Mouse (Mus musculus): Measurements from ENCODE around the gene Fam72a.

Fam72a gene

DNA sequence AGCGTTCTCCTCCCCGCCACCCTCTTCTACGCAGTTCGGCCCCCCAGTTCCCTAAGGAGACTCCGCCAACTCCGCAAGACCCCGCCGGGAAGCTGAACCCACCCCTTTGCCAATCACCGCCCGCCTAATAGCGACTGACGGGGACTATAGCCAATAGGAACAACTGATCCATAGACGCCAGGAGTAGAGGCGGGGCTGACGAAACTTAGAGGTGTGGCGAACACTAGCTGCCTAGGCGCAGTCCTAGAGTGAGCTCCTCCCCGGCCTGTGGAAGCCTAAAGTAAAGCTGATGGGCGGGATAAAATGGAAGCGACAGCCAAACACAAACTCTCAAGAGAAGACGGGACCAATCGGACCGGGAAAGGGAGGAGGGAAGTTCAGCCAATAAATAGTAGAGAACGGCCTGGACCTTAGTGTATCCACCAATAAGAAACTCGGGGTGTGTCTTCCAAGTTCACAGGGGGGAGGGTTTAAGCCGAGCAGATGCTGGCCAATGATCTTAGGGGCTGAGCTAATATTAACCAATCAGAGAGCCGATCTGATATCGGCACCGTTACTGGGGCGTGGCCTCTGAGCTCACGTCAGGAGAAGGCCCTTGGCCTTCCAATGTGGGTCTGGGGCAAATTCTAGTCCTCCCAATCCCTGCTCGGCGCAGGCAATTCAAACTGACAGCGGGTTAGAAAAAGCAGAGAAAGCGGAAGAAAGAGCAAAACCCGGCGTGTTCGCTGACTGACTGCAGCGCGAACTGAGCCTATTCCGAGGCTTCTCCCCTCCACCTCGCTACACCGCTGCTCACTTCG is at the start of gene Fam72a, which contains the start of gene Srgap2:
Fam72a (plus strand) TSS at position 623 of the 800 bp plus-strand sequence.
Srgap2 (minus strand) TSS at position 72 of the 800 bp plus-strand sequence.
- peak; percentile 97 to 98 for DNase-seq (ENCODE audit: low spot score in 2 of 2)

DNA sequence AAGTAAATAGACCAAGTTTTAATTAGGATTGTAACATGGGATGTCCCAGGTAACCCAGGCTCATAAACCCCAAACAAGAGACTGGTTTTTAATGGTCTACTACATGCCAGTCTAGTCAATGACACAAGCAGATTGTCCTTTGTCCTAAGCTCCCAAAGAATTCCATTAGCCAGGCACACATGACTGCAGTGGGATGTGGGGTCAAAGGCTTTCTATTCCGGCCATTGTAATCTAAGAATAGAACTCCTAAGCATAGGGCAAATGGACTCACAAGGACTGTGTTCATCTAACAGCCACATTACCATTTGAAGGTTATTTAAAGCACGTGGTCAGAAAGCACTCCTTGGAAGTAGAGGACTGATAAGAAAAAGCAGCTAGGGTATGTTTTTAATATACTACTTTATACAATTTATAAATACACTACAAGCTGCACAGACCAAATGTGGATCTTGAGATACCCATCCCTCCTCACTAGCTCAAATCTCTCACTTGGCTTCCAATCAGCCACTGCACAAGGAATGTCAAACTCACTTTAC is 48.9 kb upstream of the Fam72a start:
- DNase-seq (ENCODE audit: low spot score in 2 of 2) = no peak

DNA sequence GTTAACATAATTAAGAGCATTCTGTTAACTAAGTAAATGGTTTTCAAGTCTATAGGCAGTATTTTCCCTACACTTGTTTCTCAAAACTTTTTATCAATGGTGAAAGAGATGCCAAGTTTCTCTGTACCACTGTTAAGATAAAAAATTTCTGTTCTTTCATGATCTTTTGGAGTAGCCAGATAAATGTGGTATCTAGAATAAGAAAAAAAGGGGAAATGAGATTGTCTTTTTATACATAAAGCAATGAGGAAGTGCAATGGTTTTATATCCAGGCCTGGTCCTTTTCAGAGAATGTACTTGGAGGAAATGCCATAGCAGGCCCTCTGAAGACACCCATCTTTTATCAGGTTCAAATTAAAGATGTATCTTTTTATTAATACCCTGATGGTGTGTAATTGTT is 46.3 kb upstream of the Fam72a start:
- DNase-seq (ENCODE audit: low spot score in 2 of 2) = no peak

DNA sequence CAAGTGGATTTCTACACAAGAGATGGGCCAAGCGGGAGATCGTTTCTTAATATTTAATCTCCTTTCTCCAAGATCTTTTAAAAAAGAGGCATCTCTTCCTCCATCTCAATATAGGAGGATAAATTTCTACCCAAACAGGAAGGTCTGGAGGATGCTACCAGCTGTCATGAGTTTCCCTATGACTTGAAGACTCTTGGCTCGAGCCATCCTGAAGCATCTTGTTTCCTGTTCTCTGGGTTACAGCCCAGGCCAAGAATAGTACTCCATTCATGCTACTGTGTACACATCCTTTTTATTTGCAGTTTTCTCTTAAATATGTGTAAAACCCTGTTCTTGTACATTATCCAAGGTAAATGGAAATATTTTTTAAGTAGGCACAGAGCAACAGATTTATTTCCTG is 45.5 kb upstream of the Fam72a start:
- no peak for DNase-seq (ENCODE audit: low spot score in 2 of 2)

DNA sequence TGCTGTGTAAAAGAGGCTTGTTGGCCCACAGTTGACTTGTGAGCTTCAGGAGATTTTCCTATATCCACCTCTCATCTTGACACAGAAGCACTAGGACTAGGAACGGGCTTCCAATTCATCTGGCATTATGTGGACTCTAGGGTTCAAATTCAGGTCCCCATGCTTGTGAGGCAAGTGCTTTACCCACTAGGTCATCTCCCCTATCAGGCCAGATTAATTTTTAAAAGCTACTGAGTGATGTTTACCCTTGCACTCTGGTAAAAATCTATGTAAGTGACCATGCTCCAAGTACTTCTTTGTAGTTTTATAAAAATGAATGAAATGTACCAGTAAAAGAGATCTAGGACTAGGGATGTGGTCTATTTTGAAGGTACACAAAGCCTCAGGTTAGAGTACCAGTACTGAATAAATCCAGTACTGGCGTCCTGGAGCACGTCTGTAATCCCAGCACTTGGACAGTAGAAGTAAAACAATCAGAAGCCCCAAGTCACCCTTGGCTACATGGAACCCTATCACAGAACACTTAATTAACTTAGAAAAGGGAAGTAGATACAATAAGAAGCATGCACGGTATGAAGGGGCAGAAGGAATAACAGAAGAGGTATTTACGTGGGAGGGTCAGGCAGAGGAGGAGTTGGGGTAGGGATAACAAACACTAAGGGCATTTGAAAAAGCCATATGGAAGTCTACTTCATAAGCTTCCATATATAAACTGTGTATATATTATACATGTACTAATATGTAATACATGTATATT is 41.4 kb upstream of the Fam72a start:
- DNase-seq (ENCODE audit: low spot score in 2 of 2) = no peak

DNA sequence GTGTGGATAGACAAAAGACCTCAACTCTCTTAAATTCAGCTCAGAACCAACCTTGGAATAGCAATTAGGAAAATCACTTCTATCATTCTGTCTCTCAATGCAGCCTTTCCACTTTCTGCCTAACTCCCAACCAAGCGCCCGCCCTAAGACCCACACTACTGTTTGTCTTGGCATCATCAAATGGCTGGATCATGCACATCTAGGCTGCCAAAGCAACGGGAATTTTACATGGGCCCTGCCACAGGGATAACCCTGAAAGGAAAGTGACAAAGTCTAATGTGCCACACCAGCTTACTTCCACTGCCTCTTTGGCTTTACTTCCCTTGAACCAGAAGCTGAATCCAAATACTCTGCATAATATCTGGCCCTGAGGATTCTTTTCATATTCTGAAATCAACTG is 38.4 kb upstream of the Fam72a start:
- DNase-seq (ENCODE audit: low spot score in 2 of 2) = no peak

DNA sequence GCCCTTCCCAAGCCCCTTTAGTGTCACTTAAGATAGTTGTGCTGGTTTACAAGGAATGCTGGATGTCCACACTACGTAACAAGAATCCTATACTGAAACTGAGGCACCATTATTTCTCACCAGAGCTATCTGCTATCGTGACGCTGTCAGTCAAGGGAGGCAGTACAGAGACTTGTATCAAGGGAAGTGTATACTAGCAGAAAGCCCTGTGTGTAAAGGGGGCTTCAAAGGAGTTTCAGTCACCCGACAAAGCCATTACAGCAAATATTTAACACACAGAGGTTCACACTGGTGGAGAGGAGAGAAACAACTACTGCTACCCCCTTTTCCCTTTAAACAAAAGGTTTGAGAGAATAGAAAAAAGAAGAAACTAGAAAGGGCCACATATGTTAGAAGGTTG is 36.1 kb upstream of the Fam72a start:
- DNase-seq (ENCODE audit: low spot score in 2 of 2) = no peak

DNA sequence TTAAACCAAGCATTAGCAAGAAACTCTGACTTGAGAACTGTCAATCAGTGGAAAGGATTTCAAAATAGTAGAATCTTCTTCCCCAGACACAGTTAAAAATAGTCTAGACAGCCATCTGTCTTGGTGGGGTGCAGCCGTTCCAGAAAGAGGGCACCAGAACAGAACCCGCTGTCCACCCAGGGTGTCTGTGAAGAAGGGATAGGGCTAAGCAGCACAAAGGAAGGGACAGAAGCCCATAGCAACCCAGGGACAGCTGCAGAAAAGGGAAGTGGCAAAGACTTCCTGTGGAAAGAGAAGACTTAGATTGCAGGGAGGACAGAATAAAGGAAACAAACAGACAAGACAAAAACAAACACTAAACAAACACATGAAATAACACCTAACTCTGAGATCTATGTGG is 35.3 kb upstream of the Fam72a start:
- no peak for DNase-seq (ENCODE audit: low spot score in 2 of 2)

DNA sequence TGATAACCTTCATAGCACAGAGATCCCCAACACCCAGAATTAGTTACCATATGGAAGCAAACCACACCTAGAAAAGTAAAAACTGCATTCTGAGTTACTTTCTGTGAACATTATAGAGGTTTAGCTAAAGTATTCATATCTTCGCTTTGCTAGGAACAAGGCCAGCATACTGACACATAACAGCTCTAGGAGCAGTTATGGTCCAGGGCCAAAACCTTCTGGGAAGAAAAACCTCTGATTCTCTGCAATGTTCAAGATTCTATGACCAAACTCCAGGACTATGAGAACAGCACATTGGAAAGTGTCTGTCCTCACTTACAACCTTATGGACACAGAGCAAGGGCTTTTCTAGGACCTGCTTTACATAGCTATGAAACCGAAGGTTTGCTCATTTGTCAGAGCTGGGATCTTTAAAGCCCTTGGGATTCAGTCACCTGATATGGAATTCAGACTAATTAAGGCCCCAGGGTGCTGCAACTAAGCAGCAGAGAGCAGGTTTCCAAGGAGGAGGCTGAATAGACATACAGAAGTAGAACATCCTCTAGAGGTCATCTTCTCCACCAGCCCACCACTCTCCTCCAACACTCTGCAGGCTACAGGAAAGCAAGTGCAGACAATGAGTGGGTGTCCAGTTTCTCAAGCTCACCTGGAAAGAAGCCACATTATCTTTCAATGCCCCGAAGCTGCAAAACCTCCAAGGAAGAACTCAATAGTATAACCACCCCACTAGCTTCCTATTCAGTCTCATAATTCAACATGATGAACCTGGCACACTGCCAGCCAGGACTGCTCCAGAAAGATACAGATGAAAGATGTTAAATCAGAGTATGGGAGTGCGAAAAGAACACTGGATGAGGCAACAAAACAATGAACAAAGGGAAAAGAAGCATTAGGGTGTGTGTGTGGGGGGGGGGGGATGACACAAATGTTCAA is 33.5 kb upstream of the Fam72a start:
- DNase-seq (ENCODE audit: low spot score in 2 of 2) = no peak

DNA sequence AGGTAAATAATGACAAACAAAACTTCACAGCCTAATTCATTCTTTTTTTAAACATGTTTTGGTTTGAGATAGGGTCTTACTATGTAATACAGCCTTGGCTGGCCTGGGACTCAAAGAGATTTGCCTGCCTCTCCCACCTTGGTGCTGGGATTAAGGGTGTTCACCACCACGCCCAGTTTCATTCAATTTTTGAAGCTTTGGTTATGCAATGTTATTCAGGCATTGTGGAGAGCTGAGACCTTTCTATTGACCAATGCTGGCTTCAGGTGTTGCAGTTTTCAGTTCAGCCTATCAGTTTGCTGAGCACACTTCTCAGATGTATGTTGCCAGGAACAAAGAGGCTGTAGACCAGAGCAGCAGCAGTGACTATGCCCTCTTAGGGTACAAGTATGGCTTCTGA is 29.5 kb upstream of the Fam72a start:
- no peak for DNase-seq (ENCODE audit: low spot score in 2 of 2)

DNA sequence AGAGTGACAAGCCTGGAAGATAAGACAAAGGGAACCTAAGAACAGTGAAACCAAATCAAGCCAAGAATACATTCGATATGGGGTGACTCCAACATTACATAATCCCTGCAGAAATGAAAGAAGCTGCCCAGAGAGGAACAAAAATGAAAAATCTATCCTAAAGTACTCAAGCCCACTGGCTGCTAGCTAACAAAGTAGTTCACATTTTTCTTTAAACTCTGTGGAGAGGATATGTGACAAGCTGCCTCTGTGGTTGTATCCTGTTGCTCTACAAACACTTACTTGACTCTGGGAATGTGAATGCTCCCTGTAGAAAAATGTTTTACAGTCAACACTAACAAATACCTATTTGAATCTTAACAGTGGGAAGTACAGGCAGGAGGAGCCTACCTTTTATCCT is 26.0 kb upstream of the Fam72a start:
- DNase-seq (ENCODE audit: low spot score in 2 of 2) = no peak

DNA sequence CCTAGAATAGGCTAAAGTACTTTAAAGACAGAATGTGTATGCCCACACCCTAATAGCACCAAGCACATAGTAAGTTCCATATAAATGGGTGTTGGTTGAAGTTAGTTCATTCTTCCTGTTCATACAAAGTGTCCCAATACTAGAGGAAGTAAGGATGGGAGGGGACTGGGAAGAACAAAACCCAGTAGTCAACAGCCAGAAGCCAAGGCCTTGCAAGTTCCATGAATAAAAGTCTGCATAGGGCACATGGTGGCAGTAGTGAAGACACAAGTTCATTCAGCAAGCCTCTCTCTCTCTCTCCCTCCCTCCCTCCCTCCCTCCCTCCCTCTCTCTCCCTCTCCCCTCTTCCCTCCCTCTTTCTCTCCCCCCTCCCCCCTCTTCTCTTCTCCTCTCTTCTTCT is 16.6 kb upstream of the Fam72a start:
- no peak for DNase-seq (ENCODE audit: low spot score in 2 of 2)

DNA sequence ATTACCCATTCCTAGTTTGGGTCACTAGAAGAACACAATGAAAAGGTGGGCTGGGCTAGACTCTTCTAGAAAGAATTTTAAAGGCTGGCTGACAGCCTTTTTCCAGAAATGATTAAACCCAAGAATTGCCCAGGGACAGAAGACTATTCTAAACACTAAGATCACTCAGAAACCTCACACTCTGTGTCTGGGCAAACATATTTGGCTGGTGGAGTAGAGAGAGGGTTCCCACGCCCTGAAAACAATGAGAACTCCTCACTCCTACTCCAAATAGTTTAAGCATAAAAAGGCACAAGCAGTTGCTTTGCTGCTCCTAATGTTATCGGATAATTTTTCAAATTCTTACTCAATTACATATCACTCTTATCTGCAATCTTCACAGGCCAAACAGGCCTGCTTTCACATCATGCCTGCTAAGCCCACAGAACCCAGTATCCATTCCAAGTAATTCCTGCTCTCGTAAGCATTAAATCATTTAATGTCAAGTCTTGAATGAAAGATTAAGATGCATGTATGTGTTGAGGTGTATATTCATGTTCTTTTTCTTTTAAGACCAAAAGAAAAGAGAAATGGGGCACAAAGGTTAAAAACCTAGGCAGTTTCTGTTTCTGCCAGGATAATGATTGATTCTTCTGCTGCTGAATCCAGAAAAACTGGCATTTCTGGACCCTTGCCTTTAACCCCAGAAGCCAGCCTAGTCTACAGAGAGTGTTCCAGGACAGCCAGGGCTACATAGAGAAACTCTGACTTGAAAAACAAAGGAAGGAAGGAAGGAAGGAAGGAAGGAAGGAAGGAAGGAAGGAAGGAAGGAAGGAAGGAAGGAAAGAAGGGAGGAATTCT is 15.8 kb upstream of the Fam72a start:
- no peak for DNase-seq (ENCODE audit: low spot score in 2 of 2)

DNA sequence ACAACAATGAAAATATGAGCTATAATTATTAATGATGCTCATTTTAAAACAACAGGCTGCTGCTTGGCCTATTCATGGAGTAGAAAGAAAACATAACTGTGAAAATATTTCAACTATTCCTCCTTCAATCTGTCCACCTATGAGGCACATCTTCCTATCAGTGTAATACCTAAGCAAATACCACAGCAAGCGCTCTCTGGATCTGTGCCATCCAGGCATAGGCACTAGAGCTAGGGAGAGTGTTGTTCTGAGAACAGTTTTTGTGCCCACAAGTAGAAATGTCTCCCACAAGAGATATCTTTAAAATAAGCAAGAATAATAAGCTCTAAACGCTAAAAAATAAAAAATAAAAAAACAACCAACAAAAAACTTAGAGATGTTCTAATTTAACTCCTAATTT is 14.6 kb upstream of the Fam72a start:
- no peak for DNase-seq (ENCODE audit: low spot score in 2 of 2)

DNA sequence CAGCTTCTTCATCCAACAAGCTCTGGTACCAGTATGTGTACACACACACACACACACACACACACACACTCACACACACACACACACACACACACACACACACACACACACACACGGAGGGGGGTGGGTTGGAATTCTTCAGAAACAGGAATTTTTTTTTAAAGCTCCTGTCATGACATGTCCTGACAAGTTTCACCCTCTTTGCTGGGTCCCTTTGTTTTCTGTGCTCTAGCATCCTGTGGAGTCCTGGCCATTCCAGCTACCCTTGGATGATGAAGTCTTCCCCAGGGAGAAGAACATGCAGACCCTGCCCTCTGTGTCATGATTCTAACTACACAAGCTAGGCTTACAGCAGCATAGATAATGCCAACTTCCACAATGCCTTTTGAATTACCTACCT is 13.5 kb upstream of the Fam72a start:
- no peak for DNase-seq (ENCODE audit: low spot score in 2 of 2)

DNA sequence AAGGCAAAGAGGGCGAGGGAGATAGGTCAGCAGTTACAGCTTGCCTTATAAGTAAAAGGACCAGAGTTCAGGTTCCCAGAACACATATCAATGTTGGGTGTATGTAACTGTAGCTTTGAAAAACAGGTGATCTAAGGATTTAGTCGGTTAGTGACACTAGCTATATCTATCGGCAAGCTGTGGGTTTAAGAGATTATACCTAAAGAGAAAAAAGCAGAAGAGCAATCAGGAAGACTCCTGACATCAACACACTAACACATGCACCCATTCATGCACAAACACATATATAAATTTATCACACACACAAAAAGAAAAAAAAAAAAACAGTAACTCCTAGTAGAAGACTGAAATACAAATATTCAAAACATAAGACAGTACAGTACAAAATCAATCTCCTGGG is 11.1 kb upstream of the Fam72a start:
- no peak for DNase-seq (ENCODE audit: low spot score in 2 of 2)

DNA sequence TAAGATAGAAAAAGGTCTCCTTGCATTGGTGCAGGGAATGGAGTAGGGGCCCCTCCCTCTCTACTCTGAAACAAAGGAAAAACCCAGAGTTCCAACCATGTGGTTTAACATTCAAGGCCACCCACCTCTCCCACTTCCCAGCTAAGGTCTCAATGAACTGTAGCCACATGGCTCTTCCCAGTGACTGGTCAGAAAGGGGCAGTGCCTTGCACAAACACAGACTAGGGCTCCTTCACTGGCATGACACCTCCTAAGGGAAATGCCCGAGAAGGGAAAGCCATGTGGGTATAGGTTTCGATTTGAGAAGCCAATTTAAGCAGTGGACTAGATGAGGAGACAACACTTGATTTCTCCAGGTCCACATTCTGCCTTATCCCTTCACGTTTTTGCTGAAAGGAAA is 3.9 kb upstream of the Fam72a start:
- DNase-seq (ENCODE audit: low spot score in 2 of 2) = no peak

DNA sequence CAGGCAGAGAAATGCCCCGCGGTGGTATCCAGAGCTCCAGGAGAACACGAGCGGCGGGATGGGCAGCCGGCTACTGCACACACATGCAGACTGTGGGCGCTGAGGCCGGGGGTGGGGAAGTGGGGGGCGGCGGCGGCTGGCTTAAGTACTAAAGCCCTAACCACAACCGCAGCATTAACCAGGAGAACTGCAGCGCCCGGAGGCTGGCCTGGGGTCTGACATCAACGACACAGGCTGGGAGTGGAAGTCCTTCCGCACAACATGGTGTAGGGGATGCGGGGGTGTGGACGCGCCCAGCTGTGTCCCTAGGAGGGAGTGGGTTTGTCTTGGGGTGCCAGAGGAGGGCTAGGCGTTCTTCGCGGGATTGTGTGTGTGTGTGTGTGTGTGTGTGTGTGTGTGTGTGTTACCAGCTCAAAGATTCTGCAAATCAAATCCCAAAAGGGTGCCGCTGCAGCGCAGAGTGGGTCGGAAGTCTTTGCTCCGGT is 2.6 kb upstream of the Fam72a start:
- no peak for DNase-seq (ENCODE audit: low spot score in 2 of 2)

DNA sequence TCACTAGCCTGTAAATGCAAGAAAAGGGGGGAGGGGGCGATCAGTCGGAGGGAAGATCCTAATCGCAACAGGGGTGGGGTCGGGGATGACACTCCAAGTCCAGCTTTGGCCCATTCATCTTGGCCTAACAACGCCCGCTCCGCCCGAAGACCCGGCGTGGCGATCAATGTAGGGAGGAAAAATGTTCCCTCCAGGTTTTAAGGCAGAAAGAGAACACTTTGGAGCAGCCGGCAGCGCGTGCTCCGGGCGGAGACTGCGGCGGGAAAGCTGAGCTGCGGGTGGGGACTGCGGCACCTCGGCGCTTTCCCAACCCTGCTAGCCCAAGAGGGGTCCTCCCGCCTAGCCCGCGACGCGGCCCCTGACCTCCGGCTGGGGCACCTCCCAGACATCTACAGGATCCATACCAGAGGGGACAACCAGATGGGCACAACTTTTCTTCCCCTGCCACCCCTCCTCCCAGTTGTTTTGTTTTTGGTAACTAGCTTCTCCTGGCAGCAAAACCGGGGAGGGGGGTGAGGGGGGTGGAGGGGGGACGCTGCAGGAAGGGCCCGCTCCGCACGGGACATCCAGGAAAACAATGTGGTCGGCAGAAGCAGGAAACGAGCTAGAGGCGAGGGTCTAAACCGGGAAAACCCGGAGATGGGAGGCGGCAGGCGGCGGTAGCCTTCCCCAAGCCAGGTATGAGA is 2.0 kb upstream of the Fam72a start:
- DNase-seq (ENCODE audit: low spot score in 2 of 2) = peak in 1 of 2 experiments; percentile 25

Measured in urinary bladder, postnatal 36 days (tissue).